Mouse (Mus musculus): ENCODE data around the gene Mastl.

- TF ChIP-seq CTCF (IDR thresholded peaks at IDR 0.05; ENCODE audit: extremely low read depth, insufficient read depth, low read length) (no peak), POLR2A (IDR thresholded peaks at IDR 0.05; ENCODE audit: extremely low read depth, insufficient read depth, low read length) (peak; percentile 89)
Observed at GRCm38 (mm10) chr2:23155777-23156607, at the start of gene Mastl, which contains the start of gene Yme1l1.

All from cortical plate, adult 2 months (tissue).